Mouse (Mus musculus) induced T-regulatory cell, adult 2 months (primary cell): ENCODE measurements around the gene A930004D18Rik.
"Not testable (repeated sequence)": the region's sequence is repeated elsewhere in the genome, so short reads cannot be mapped to it uniquely, and the experiment has no call there.

ENCODE experiments used
- DNase-seq: peaks from one replicate; pipeline ENCODE4 v3.0.0-alpha.2; 2012; ENCODE audit warnings: low read depth

Gene A930004D18Rik

DNA sequence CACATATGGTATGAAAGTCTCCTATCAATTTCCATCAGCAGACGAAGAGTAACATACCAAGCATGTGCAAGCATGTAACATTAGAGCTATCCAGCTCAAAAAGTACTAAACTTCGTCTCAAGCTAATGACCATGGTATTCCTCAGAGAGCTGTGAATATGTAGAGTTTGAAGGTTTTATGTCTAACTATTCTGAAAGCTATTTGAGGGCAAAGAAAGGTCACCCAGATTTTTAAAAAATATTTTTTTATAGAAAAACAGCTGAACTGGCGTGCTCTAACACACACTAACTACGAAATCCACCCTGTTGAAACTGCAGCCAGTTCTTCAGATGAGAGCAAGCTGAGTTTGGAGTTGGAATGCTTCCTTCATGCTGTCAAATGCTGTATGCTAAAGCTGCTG, 33.3 kb downstream of the A930004D18Rik start:
- no peak for DNase-seq

DNA sequence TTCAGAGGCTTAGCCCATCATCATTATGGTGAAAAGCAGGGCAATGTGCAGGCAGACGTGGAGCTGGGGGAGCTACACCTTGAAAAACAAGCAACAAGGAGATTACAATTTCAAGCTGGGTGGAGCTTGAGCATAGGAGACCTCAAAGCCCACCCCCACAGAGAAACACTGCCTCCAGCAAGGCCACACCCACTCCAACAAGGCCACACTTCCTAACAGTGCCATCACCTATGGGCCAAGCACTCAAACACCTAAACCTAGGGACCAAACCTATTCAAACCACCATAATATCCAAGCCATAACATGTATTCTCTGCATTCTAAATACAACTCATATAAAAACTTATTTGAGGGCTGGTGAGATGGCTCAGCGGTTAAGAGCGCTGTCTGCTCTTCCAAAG, 35.2 kb downstream of the A930004D18Rik start:
- no peak for DNase-seq

DNA sequence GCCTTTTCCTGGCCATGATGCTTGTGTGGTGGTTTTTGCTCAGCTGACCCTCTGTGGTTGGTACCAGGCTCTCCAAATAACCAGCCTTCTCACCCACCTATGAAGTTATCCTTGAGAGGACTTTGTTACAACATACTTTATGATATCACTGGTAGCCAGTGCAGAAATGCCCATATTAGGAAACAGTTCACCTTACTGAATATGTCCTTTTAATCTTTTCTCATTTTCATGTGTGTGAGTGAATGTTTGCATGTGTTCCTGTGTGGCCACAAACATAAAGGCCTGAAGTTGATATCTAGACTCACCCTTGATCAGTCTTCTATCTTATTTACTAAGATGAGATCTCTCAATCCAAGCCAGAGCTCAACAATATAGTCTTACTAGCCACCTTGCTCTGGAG, 40.7 kb downstream of the A930004D18Rik start, which contains the start of gene H2al2a:
Gene H2al2a (minus strand): TSS at position 101 of the 400 bp plus-strand sequence.
- no peak for DNase-seq

DNA sequence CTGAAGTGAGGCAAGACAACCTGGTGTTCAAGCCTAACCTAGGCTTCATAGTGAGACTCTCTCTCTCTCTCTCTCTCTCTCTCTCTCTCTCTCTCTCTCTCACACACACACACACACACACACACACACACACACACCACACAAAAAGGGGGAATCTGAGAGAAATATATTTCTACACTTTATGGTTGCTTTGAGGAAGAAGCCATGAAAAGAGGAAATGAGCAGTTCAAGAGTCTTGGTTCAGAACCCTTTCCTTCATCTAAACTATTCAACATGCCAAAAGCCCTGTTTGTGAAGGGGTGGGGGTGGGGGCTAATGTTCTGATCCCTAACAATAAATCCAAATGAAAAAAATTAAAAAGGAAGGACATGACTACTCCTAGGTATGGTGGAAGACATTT, 48.0 kb downstream of the A930004D18Rik start:
- no peak for DNase-seq

DNA sequence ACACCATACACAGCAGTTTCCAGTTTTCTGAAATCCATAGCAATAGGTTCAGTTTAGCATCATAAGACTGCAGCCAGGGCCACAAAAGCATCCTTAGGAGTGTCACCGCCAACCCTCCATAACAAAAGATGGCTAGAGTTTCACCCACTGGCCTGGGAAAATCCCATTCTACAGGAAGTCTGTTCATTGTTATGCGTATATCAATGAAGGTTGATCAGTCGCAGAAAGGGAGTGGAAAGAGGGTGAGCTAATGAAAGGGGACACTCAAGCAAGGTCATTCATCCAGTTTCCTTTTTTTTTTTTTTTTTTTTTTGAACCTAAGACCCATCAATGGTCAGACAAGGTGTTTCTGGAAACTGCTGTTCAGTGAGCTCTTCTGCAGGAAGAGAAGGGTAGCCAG, 48.4 kb downstream of the A930004D18Rik start:
- no peak for DNase-seq

DNA sequence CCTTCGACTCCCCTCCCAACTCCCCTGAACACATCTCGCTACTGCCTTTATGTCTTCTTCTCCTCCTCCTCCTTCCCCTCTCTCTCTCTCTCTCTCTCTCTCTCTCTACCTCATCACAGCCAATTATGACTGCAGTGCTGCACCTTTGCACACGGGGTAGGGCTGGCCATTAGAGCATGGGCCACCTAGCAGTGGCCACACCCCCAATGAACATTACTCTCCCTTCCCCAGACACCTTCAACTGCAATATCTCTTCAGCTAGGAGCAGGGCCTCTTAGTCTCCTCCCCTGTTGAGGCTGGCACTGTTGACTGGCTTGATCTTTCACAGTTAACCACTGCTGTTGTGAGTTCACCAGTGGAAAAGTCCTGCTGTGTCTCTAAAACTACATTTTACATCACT, 50.8 kb downstream of the A930004D18Rik start:
- DNase-seq: no peak

DNA sequence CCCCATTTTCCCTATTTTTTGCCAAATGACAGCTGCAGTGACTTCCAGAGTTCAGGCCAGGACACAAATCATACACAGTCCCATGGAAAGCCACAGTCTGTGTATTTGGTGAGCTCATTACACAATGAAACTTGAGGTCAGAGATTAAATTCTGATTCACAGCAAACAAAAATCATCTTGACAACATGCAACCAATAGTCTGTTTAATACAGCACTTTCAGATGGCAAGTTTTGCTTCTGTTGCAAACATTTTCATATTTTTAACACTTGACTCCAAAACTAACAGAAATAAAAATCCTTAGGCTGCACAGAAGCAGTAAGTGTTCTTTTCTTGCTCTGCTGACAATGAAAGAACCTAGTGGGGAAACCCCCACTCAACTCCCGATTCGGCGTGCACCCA, 52.8 kb downstream of the A930004D18Rik start:
- DNase-seq: no peak

DNA sequence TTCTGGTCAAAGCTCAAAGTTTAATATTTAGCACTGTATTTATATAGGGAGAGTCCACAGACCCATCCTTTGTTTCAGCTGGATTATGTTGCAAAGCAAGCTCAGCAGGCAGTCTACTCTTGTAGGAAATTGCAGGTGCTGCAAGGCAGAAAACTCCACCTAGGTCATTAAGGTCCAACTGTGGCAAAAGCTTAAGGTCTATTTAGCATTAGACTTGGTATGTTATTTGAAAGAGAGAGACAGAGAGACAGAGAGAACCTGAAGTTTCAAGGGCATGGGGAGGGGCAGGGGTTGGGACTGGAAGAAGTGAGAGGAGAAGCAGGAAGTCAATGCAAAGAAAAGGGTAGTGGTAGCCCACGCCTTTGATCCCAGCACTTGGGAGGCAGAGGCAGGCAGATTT, 54.8 kb downstream of the A930004D18Rik start:
- DNase-seq: no peak

DNA sequence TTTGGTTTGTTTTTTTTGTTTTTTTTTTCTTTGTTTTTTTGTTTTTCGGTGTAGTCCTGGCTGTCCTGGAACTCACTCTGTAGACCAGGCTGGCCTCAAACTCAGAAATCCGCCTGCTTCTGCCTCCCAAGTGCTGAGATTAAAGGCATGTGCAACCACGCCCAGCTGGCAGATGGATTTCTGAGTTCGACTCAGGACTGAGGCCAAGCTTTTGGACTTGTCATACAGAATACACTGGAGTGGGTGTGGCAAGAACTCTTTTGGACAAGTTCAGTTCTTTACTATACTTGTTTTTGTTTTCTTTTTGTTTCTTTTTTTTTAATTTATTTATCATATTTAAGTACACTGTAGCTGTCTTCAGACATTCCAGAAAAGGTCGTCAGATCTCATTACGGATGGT, 58.8 kb downstream of the A930004D18Rik start:
- no peak for DNase-seq

DNA sequence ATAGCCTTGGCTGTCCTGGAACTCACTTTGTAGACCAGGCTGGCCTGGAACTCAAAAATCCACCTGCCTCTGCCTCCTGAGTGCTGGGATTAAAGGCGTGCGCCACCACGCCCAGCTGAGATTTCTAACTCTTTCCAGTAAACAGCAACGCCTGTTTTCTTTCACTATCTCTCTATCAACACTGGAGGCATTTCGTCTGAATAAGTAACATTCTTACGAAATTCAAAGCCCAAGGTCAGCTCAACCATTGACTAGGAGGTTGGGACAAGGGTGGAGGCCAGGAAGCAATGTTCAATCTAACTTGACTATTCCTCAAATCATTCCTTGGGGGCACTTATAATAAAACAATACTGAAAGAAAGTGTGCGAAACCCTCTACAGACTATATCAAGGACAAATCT, 59.3 kb downstream of the A930004D18Rik start:
- not testable (repeated sequence) for DNase-seq

DNA sequence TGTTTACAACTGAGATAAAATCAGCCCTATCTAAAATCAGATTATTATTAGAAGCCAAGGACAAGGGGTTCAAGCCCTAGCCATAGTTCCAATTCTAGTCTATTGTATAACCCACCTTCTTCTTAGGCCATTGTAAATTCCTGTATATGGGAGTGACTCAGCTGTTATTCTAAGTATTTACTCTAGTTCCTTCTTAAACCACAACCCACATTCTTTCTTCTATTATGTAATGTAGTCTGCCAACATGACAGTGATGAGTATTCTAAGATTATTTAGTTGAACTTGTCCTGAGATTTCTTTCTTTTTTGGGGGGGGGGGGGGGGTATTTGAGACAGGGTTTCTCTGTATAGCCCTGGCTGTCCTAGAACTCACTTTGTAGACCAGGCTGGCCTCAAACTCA, 59.9 kb downstream of the A930004D18Rik start:
- DNase-seq: not testable (repeated sequence)

DNA sequence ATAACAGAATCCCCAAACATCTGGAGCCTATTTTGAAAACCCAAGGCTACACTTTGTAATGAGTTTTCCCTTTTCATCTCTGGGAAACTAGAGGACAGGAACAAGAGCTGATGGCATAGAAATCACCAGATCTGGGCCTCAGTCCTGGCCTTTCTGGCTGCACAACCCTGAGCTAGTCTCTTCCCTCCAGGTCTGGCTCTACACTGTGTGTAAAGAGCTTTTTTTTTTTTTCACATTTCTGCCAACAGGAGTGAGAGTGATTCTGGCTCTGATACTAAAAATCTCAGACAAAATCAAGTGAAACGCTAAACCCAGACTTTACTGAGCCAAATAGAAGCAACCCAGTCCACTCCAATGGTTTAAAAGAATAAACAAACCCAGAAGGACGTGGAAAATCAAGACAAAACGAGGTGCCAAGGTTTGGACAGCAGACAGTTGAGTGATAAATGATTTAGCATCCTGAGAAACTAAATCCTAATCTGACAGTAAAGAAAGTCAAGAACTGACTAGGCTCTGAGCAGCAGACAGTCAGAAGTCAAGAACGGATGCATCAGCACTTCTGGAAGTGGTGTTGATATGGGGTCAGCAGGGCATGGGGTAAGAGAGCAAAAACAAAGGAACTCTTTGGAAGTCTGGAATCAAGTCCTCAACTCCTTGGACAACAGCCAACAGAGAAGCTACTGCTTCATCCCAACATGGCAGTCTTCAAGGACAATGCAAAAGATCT, 61.8 kb downstream of the A930004D18Rik start:
- no peak for DNase-seq
